Mouse (Mus musculus) intestine, embryonic 14.5 days (tissue): Measurements from ENCODE around the gene Col11a2. TPM values are rescaled to one million over a fixed set of nuclear protein-coding genes. Genes with fewer than 3 reads are reported as not detected.

ENCODE experiments used
- ATAC-seq: fragments of 200-750 bp; cut with Nextera tagmentation; replicated peaks from 2 replicates; pipeline ENCODE4 v1.8.0; 2017; ENCODE audit warnings: low read depth, moderate number of reproducible peaks, moderate TSS enrichment, moderate library complexity; ENCODE audit not compliant: low FRiP score, low TSS enrichment
- DNase-seq: peaks from one replicate; pipeline ENCODE4 v3.0.0-alpha.2; 2018; ENCODE audit warnings: low spot score
- H3K27ac ChIP-seq: fragments of 300-500 bp; sonication (generic); 2 replicates; pipeline ENCODE4 v1.5.1; 2014; ENCODE audit warnings: low read depth, mild to moderate bottlenecking, control low read depth
- H3K27me3 ChIP-seq: fragments of 300-500 bp; sonication (generic); replicated peaks from 2 replicates; pipeline ENCODE4 v1.6.1; 2014; ENCODE audit warnings: low read length, control low read depth; ENCODE audit not compliant: control insufficient read depth, insufficient read depth
- H3K36me3 ChIP-seq: fragments of 300-500 bp; sonication (generic); 2 replicates; pipeline ENCODE4 v1.6.1; 2014; ENCODE audit warnings: low read length, control low read depth; ENCODE audit not compliant: control insufficient read depth, insufficient read depth
- H3K4me1 ChIP-seq: fragments of 300-500 bp; sonication (generic); replicated peaks from 2 replicates; pipeline ENCODE4 v1.6.1; 2014; ENCODE audit warnings: low read length, control low read depth, mixed read lengths; ENCODE audit not compliant: control insufficient read depth, insufficient read depth
- H3K4me2 ChIP-seq: fragments of 300-500 bp; sonication (generic); 2 replicates; pipeline ENCODE4 v1.6.1; 2014; ENCODE audit warnings: low read length
- H3K4me3 ChIP-seq: fragments of 300-500 bp; sonication (generic); 2 replicates; pipeline ENCODE4 v1.5.1; 2014; ENCODE audit warnings: low read depth, low read length, control low read depth, mixed read lengths
- H3K9ac ChIP-seq: fragments of 300-500 bp; sonication (generic); 2 replicates; pipeline ENCODE4 v1.6.1; 2014; ENCODE audit warnings: mild to moderate bottlenecking, low read length
- H3K9me3 ChIP-seq: fragments of 300-500 bp; sonication (generic); 2 replicates; pipeline ENCODE4 v1.6.1; 2016; ENCODE audit warnings: low read length, control low read depth; ENCODE audit not compliant: control insufficient read depth
- WGBS: fragments of 180-500 bp; shearing (Covaris S2); extraction: QIAGEN DNeasy Blood & Tissue Kit; methylation state at CpG from one replicate; pipeline ENCODE4 v1.1.7; 2014; 5-methylcytosine and 5-hydroxymethylcytosine counted together
- polyA plus RNA-seq: library from polyadenylated mRNA; unstranded; fragments of >200 nt; fragmentation: Nextera tagmentation; extraction: Ambion mirVana; gene quantifications from 2 replicates; pipeline ENCODE4 v1.2.1, GENCODE M21; 2014

The Col11a2 gene
- polyA plus RNA-seq, 1 experiment from 2014 or later: 0.66 TPM

- DNase-seq: no peak
- Histone ChIP-seq H3K36me3 (no peaks in the 10 kb centered on the region), H3K9ac (no peak overlapping the region), H3K4me2 (no peak overlapping the region), H3K27ac (no peak overlapping the region), H3K4me1 (0 out of 2 replicates have a peak, but pooled peaks cover 7% of the 10 kb centered on the region), H3K9me3 (no peaks in the 10 kb centered on the region), H3K4me3 (no peak overlapping the region), H3K27me3 (no peaks in the 10 kb centered on the region)
- no peak for ATAC-seq
- whole genome bisulfite sequencing: 73% methylated on average over 5 of the region's 5 CpGs
Observed at GRCm38 (mm10) chr17:34097272-34097671, 58.0 kb downstream of the Col11a2 start.

- Histone ChIP-seq H3K9ac (no peak overlapping the region), H3K27me3 (no peaks in the 10 kb centered on the region), H3K4me2 (no peak overlapping the region), H3K4me1 (0 out of 2 replicates have a peak, but pooled peaks cover 7% of the 10 kb centered on the region), H3K27ac (no peak overlapping the region), H3K4me3 (no peak overlapping the region), H3K36me3 (no peaks in the 10 kb centered on the region), H3K9me3 (no peaks in the 10 kb centered on the region)
- no peak for DNase-seq
- WGBS: 37% methylated on average over 10 of the region's 10 CpGs
- no peak for ATAC-seq
Observed at GRCm38 (mm10) chr17:34098709-34099479, 59.7 kb downstream of the Col11a2 start.

DNA sequence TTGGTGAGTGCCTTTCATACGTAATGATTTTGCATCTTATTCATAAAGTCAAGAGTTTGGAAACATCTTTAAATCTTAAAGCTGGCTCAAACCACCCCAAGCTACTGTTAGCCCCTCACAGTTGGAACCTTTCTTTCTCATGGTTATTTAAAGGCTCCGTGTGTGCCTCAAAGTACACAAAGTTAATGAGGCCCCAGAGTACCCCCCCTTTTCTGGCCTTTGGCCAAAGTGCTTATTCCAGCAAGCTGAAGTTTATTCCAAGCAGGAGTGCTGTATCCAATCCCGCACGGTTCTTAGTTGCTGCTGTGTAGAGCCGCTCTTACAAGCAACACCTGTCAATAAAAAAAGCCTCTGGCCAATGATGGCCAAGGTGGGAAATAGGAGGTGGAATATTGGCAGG is 60.3 kb downstream of the Col11a2 start:
- Histone ChIP-seq H3K27me3 (no peaks in the 10 kb centered on the region), H3K27ac (no peak overlapping the region), H3K36me3 (no peaks in the 10 kb centered on the region), H3K4me2 (no peak overlapping the region), H3K4me3 (no peak overlapping the region), H3K4me1 (0 out of 2 replicates have a peak, but pooled peaks cover 7% of the 10 kb centered on the region), H3K9ac (no peak overlapping the region), H3K9me3 (no peaks in the 10 kb centered on the region)
- 49% methylated on average over 5 of the region's 5 CpGs for WGBS
- ATAC-seq: no peak
- DNase-seq: no peak

DNA sequence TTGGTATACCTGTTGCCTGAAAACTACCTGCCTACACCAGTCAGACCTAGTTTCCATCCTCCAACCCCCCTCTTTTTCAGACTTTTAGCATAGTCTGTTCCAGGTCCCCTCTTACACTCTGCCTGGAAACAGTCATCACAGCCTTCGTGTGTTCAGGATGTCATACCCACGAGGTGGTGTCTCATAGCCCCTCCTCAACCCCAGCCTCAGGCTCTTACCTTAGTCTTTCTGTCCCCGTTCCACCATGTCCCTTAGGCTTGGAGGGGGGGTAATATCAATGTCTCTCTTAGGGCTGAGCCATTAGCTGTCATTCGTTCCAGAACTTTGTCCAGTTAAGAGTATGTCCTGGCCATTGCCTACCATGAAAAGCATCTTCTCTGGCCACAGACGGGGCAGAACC is 61.9 kb downstream of the Col11a2 start:
- DNase-seq: no peak
- Histone ChIP-seq H3K4me3 (no peak overlapping the region), H3K27me3 (no peaks in the 10 kb centered on the region), H3K9me3 (no peaks in the 10 kb centered on the region), H3K9ac (no peak overlapping the region), H3K36me3 (no peaks in the 10 kb centered on the region), H3K27ac (no peak overlapping the region), H3K4me2 (no peak overlapping the region), H3K4me1 (0 out of 2 replicates have a peak, but pooled peaks cover 7% of the 10 kb centered on the region)
- 0 out of 2 replicates have a peak, but pooled peaks have one; percentile 11 for ATAC-seq
- WGBS: 31% methylated on average over 5 of the region's 5 CpGs

GRCm38 (mm10) chr17:34101604-34102032 is 62.4 kb downstream of the Col11a2 start:
- H3K4me2 ChIP-seq: peak overlapping the region; percentile 22; the same call in 1 of the 2 replicates
- H3K9me3 ChIP-seq: no peaks in the 10 kb centered on the region
- peak; percentile 99 for DNase-seq
- H3K4me1 ChIP-seq: 0 out of 2 replicates have a peak, but pooled peaks cover 7% of the 10 kb centered on the region
- no peaks in the 10 kb centered on the region for H3K27me3 ChIP-seq
- H3K9ac ChIP-seq: no peak overlapping the region
- H3K36me3 ChIP-seq: no peaks in the 10 kb centered on the region
- H3K27ac ChIP-seq: no peak overlapping the region
- ATAC-seq: peak; percentile 81
- H3K4me3 ChIP-seq: 0 out of 2 replicates have a peak overlapping the region, but pooled peaks have one; percentile 4
- WGBS: 8% methylated on average over 12 of the region's 12 CpGs

GRCm38 (mm10) chr17:34102831-34103230 is 63.6 kb downstream of the Col11a2 start:
- DNase-seq (no peak), ATAC-seq (no peak)
- H3K4me3 ChIP-seq: no peak overlapping the region
- no peak overlapping the region for H3K9ac ChIP-seq
- no peaks in the 10 kb centered on the region for H3K36me3 ChIP-seq
- no peak overlapping the region for H3K4me2 ChIP-seq
- no peaks in the 10 kb centered on the region for H3K27me3 ChIP-seq
- 67% methylated on average over 6 of the region's 6 CpGs for WGBS
- H3K4me1 ChIP-seq: 0 out of 2 replicates have a peak, but pooled peaks cover 7% of the 10 kb centered on the region
- H3K27ac ChIP-seq: no peak overlapping the region
- H3K9me3 ChIP-seq: no peaks in the 10 kb centered on the region

DNA sequence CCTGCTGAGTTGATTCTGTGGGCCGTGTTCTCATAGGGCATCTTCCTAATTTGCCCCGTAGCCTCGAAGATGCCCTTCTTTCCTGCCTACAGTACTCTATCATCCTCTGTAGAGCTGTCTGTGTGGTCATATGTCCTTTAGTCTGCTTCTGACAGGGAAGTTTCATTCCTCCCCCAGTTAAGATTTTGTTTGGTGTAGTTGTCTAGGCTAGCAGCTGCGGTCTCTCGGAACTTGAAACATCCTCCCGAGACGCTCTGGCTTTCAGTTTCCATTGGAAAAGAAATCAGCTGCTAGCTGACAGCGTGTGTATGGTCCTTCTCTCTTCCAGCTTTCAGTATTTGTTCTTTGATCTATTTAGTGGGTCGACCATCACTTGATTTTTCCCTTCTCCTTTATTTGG is 65.6 kb downstream of the Col11a2 start:
- H3K4me3 ChIP-seq: no peak overlapping the region
- no peak overlapping the region for H3K4me2 ChIP-seq
- H3K27ac ChIP-seq: no peak overlapping the region
- H3K27me3 ChIP-seq: no peaks in the 10 kb centered on the region
- peaks cover 9% of the 10 kb centered on the region; the same call in 1 of the 2 replicates for H3K36me3 ChIP-seq
- 71% methylated on average over 9 of the region's 9 CpGs for WGBS
- H3K4me1 ChIP-seq: 0 out of 2 replicates have a peak, but pooled peaks cover under 1% of the 10 kb centered on the region
- ATAC-seq (no peak), DNase-seq (no peak)
- H3K9ac ChIP-seq: no peak overlapping the region
- H3K9me3 ChIP-seq: no peaks in the 10 kb centered on the region

DNA sequence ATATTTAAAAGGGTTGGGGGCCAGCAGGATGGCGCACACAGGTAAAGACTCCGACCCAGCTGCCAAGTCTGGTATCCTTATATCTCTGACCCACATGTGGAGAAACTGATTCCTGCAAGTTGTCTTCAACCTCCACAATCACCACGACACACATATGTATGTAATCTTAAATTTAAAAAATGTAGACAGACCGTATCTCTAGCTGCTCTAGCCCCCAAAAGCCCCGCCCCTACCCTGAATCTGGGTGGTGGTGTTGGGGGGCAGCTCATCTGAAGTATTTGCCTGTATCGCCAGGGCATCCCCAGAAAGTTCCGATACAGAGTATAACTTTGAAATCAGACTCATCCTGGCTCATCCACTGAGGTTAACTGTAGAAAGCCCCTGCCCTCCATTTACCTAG is 67.3 kb downstream of the Col11a2 start:
- Histone ChIP-seq H3K9me3 (no peaks in the 10 kb centered on the region), H3K4me2 (no peak overlapping the region), H3K27ac (no peak overlapping the region), H3K27me3 (no peaks in the 10 kb centered on the region), H3K4me3 (no peak overlapping the region), H3K4me1 (no peaks in the 10 kb centered on the region), H3K36me3 (peaks cover 26% of the 10 kb centered on the region), H3K9ac (no peak overlapping the region)
- no peak for DNase-seq
- WGBS: 93% methylated on average over 7 of the region's 7 CpGs
- ATAC-seq: no peak
